Mouse (Mus musculus): ENCODE measurements around the gene Timp4. TPM values are rescaled to one million over a fixed set of nuclear protein-coding genes. Genes with fewer than 3 reads are reported as not detected.
"Not testable (repeated sequence)": the region's sequence is repeated elsewhere in the genome, so short reads cannot be mapped to it uniquely, and the experiment has no call there.

Timp4 gene
- total RNA-seq, 2 experiments from 2014 or later = 11.8 to 19.4 TPM

DNA sequence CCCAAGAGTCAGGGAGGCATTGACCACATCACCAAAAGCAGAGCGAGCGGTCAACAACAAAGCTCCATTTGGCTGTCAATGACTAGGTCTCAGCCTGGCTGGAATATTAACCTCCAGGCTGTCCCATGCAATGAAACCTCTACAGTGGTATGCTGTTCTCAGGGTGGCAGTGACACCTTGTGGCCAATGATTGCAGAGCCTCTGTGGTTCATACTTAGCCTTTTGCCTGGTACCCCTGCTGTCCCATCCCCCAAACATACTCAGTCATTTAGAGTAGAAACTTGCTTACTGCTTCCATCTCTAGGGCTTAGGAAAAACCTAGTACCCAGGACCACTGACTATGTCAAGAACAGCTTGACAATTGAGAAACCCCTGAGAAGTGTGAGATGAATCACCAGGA is 15.9 kb upstream of the Timp4 start:
- DNase-seq (ENCODE audit: extremely low spot score in 1 of 2, low spot score in 2 of 2) = peak; percentile 70 to 74
- intact Hi-C loops (cut with DNase I) = loop anchor here (5.0 kb wide), 3 partner anchors 41 to 341 kb away; partner anchors contain the start of gene Gm17482

DNA sequence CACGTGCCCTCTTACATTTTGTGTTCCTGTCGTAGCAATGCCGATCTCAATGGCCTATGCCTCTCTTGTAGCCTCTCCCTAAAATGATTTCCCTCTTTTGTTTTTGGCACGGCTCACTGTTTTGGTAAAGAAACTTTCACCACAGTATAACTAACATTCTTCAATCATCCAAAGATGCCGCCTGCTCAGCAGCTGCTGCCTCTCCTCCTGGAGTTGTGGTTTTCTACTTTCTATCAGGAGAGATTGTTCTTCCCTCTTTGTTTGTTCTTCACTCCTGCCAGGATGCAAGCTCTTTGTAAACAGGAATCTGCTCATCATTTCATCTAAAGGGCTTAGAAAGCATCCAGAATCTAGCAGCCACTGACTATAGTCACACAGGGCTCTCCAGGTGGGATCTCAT is 14.8 kb upstream of the Timp4 start:
- no peak for DNase-seq (ENCODE audit: extremely low spot score in 1 of 2, low spot score in 2 of 2)
- intact Hi-C loops (cut with DNase I) = loop anchor here (5.0 kb wide), 3 partner anchors 39 to 339 kb away; partner anchors contain the start of gene Gm17482

- intact Hi-C loops (cut with DNase I) = no loop called here
- DNase-seq (ENCODE audit: extremely low spot score in 1 of 2, low spot score in 2 of 2) = no peak
These were observed 8.5 kb upstream of the Timp4 start for GRCm38 (mm10) chr6:115260507-115260906.

DNA sequence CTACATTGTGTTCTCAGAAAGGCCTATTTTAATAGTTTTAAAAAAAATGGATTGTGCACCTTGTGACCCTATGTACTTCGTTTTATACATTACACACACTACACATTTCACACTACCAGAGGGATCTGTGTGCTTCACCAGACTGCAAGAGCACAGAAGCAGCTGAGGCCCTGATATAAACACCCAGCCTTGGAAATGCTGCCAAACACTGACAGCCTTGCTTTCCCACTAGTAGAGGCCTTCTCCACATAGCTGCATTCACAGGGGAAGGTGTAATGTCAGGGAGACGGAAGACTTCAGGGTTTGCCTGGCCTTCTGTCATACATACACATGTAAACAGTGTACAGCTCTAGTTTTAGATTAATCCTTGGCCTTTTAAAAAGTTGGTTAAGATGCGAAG is 3.2 kb upstream of the Timp4 start:
- no peak for DNase-seq (ENCODE audit: extremely low spot score in 1 of 2, low spot score in 2 of 2)
- intact Hi-C loops (cut with DNase I) = no loop called here

DNA sequence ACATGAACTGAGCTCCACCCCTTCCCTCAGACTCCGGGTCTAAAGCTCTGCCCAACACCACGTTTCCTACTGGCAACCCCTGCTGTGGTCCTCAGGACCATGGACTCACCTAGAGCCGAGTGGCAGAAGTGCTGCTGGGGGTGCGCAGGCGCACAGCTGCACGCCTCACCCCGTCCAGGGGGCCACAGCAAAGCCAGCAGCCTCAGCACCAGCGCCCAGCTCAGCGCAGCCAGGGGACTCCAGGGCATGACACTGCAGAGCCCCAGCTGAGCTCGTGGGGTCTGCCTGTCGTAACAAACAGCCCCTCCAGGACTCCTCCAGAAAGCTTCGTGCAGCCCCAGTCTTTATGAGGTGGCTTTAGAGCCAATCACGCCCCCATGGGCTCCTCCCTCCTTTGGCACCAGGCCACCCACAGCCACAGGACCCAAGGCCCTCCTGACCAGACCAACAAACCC is 447 bp downstream of the Timp4 start:
- peak; percentile 34 to 75 for DNase-seq (ENCODE audit: extremely low spot score in 1 of 2, low spot score in 2 of 2)
- intact Hi-C loops (cut with DNase I) = no loop called here

DNA sequence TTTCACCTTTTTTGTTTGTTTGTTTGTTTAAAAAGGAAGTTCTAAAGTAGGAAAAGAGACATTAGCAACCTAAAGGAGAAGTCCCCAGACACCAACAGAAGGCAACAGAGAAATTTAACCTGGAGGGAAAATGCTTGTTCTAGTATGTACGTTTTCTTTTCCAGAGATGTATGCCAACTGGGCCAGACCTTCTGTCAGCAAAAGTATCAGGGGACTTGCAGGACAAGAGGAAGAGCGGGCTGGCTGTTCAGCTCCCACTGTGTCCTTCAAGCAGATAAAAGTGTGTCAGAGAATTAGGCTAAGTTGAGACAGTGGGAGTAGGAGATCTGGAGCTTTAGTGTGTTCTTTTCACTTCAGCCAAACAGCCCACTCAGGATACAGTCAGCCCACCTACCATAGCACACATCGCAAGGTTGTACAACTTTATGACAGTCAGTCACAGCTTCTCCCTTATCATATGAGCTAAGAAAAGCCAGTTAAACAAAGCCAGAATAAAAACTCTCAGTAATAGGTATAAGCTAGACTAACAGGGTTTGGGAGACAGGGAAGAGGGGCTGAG is 6.4 kb downstream of the Timp4 start:
- no peak for DNase-seq (ENCODE audit: extremely low spot score in 1 of 2, low spot score in 2 of 2)
- intact Hi-C loops (cut with DNase I) = no loop called here

GRCm38 (mm10) chr6:115244222-115244621 is 7.8 kb downstream of the Timp4 start:
- intact Hi-C loops (cut with DNase I) = no loop called here
- no peak for DNase-seq (ENCODE audit: extremely low spot score in 1 of 2, low spot score in 2 of 2)

DNA sequence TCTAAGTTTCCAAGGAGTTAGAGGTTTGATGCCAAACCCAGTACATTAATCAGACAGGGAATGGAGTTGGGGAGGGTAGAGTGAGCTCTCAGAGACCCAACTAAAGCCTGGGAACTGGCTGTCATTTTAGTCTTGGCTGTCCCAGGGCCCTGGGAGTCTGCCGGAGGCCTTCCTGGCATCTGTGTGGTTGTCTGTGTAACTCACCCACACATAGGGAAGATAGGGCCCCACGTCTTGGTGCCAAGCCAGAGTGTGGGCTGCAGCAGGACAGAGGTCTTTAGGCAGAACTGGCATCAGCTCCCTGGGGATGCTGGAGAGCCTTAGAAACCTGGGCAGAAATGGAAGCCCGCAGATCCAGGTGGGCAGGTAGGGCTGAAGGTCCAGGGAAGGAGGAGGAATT is 10.1 kb downstream of the Timp4 start:
- no peak for DNase-seq (ENCODE audit: extremely low spot score in 1 of 2, low spot score in 2 of 2)
- intact Hi-C loops (cut with DNase I) = no loop called here

DNA sequence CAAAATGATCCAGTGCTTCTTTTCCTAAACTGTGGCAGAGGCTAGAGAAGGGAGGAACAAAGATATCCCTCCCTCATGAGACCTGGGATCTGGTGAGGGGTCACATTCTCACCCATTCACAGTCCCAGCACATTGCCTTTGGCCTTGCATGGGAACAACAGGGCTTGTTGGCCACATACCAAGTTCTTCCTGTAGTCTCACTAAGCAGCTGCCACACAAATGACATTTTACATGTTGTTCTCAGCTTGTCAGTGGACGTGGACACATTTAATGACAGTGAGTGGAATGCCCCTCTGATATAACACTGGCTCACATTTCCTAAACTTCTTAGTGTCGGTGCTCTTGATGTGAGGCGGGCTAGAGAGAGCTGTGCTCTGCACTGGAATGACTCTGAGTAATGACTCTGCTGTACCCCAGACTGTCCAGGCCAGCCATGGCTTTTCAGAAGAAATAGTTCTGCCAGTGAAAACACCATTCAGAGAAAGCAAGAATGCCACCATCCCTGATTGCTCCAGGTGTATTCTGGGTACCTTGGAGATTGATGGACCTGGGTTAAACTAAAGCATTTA is 10.8 kb downstream of the Timp4 start:
- no peak for DNase-seq (ENCODE audit: extremely low spot score in 1 of 2, low spot score in 2 of 2)
- intact Hi-C loops (cut with DNase I) = no loop called here

DNA sequence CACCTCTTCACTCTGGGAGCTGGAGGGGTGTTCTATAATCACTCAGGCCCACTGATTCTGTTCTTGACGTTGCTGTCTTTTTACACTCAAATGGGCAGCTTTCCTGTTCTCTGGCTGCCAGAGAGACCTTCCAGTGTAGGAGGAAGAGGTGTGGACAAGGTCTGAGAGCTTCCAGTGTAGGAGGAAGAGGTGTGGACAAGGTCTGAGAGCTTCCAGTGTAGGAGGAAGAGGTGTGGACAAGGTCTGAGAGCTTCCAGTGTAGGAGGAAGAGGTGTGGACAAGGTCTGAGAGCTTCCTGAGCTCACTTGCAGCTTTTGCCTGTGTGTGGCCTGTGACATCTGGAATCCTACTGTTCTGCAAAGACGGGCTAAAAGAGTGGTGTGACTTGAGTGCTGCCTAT is 11.6 kb downstream of the Timp4 start:
- intact Hi-C loops (cut with DNase I) = not testable (repeated sequence)

DNA sequence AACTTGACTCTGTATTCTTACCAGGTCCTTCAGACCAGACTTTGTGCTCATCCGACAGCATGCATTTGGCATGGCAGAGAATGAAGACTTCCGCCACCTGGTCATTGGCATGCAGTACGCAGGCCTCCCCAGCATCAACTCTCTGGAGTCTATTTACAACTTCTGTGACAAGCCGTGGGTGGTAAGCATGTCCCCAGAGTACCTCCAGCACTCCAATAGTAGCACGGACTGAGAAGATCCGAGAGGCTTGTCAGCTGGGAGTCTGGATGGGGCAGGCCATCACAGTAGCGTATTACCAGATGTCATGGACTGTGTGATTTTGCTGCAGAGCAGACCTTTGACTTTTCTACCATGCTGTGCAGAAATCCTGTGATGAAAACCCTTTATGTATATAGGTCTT is 12.7 kb downstream of the Timp4 start:
- intact Hi-C loops (cut with DNase I) = no loop called here

More for the DNA sequence above, 11.6 kb downstream of the Timp4 start:
- not testable (repeated sequence) for DNase-seq (ENCODE audit: extremely low spot score in 1 of 2, low spot score in 2 of 2)

DNA sequence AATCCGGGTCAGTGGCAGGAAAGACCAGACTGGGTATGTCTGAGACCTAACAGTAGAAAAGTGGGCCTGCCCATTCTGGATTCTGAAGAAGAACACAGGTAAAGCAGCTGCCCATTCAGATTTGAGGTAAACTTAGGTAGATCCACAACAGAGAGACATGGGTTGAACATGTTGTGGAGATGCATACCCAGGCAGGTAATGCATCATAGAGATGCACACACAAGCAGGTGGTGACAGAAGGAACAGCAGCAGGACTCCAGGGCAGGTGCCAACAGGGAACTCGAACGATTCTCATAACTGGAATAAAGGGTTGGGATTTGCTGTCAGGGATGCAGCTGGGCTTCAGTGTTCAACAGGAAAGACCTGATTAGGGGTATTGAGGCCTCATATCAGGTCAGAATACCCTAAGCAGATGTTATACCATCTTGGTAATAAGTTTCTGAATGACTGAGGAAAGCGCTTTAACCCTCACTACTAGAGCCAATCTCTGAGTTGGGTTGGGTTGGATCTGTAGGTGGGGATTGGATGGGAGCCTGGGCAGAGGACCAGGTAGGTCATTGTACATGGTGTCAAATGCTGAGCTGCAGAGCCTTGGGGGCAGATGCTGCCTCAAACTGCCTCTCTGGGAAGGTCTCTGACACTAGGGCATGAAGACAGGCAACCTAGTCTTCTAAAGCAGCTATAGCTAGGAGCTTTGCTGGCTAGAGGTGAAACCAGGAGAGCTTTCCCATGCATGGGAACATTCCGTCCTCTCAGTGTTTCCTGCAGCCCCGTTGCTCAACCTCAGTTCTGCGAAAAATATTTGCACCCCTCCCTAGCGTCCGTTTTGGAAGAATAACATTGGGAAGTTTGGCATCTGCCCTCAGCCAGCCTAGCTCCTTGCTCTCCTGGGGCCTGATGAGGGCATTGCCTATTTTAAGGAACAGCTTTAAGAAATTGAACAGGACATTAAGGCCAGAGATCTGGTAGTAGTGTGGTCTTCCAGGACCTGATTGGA is 13.7 kb downstream of the Timp4 start:
- intact Hi-C loops (cut with DNase I) = no loop called here

More for the DNA sequence above, 12.7 kb downstream of the Timp4 start:
- peak in 1 of 2 experiments; percentile 34 for DNase-seq (ENCODE audit: extremely low spot score in 1 of 2, low spot score in 2 of 2)

GRCm38 (mm10) chr6:115232562-115232961 is 19.4 kb downstream of the Timp4 start:
- no peak for DNase-seq (ENCODE audit: extremely low spot score in 1 of 2, low spot score in 2 of 2)
- intact Hi-C loops (cut with DNase I) = no loop called here

More for the DNA sequence above, 13.7 kb downstream of the Timp4 start:
- no peak for DNase-seq (ENCODE audit: extremely low spot score in 1 of 2, low spot score in 2 of 2)

GRCm38 (mm10) chr6:115231836-115232235 is 20.2 kb downstream of the Timp4 start:
- DNase-seq (ENCODE audit: extremely low spot score in 1 of 2, low spot score in 2 of 2) = no peak
- intact Hi-C loops (cut with DNase I) = no loop called here

DNA sequence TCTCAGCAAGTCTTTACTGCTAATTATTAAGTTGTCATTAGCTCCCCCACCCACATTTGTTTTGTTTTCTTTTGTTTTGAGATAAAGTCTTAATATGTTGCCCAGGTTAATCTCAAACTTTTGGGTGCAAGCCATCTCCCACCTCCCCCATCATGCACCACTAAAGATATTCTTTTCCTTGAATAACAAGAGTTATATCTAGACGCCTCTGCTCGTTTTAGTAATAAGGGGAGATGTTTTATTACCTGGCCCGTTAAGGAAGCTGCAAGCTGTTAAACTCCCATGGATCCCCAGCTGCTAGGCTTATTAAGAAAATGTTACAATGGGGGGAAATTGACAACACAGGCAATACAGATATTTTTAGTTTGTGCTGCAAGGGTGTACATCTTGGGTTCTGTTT is 21.4 kb downstream of the Timp4 start:
- intact Hi-C loops (cut with DNase I) = no loop called here
- DNase-seq (ENCODE audit: extremely low spot score in 1 of 2, low spot score in 2 of 2) = no peak

DNA sequence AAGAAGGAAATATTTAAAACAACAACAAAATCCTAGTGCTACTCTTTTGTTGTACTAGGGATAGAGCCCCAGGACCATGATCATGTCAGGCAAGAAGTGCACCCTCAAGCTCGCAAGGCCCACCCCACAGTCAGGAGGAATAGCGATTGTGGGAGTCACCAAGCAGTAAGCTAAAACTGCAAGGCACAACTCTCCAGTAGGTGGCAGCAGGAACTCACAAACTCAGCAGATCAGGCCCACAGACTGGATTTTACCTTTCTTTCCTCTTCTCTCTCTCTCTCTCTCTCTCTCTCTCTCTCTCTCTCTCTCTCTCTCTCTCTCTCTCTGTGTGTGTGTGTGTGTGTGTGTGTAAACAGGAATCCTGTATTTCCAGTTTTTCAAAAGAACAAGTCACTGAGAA is 24.5 kb downstream of the Timp4 start:
- intact Hi-C loops (cut with DNase I) = loop anchor here (2.0 to 10.0 kb wide), 3 partner anchors 40 to 311 kb away; no protein-coding TSS in a partner anchor

DNA sequence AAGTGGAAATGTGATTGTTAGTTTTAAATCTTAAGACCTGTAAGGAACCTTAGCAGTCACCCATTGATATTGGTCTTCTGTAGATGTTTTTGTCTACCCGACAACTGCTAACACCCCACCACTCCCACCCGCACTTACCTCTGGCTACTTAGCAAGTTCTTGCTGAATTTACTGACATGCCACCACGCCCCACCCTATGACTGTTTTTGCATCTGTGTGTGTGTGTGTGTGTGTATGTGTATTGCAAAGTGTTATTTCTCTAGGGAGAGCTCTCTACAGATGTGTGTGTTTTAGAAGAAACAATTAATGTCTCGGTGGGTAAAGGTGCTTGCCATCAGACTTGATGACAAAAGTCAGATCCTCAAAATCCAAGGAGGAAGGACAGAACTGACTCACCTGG is 25.0 kb downstream of the Timp4 start, which contains the start of gene Gm17482:
Gene Gm17482, plus strand, starts transcription at position 301 of the 400 bp plus-strand sequence.
- intact Hi-C loops (cut with DNase I) = loop anchor here (2.0 to 10.0 kb wide), 3 partner anchors 40 to 312 kb away; no protein-coding TSS in a partner anchor
- no peak for DNase-seq (ENCODE audit: extremely low spot score in 1 of 2, low spot score in 2 of 2)

More for the DNA sequence above, 24.5 kb downstream of the Timp4 start:
- peak; percentile 78 to 89 for DNase-seq (ENCODE audit: extremely low spot score in 1 of 2, low spot score in 2 of 2)

GRCm38 (mm10) chr6:115225519-115225918 is 26.5 kb downstream of the Timp4 start:
- DNase-seq (ENCODE audit: extremely low spot score in 1 of 2, low spot score in 2 of 2) = peak in 1 of 2 experiments; percentile 28
- intact Hi-C loops (cut with DNase I) = loop anchor here (5.0 to 10.0 kb wide), 2 partner anchors 42 to 181 kb away; no protein-coding TSS in a partner anchor

DNA sequence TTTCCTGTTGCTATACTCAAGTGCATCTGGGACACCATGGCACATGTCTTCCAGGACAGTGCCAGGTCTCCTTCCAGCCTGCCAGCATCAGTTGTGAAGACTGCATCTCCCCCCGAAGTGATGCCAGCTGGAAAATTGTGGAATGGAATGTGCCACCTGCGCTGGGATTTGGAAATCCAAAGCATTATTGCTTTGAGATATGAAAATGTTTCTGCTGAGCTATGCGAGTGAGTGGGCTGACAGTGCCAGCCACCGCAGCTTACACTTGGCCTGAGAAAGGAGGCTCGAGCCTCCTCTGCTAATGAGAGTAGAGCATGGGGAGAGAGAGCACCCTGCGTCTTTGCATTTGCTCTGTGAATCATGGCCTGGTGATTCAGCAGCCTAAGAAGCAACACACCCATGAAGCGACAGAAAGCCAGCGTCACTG is 30.8 kb downstream of the Timp4 start:
- intact Hi-C loops (cut with DNase I) = loop anchor here (10.0 kb wide), 1 partner anchor 176 kb away; no protein-coding TSS in a partner anchor
- no peak for DNase-seq (ENCODE audit: extremely low spot score in 1 of 2, low spot score in 2 of 2)
